Mouse (Mus musculus) testis, adult 10 weeks (tissue): ENCODE measurements around the gene Btbd35f20. TPM values are rescaled to one million over a fixed set of nuclear protein-coding genes. Genes with fewer than 3 reads are reported as not detected.

Experiments
- polyA plus RNA-seq: library from polyadenylated mRNA; stranded (reverse); fragments of 350-450 nt; fragmentation: Illumina TruSeq; extraction: RNeasy Lipid Tissue Mini Kit (QIAGEN cat#74804); gene quantifications from one replicate; pipeline ENCODE4 v1.2.3, GENCODE M21; 2014; ENCODE audit warnings: low read depth, low replicate concordance

The Btbd35f20 gene
- polyA plus RNA-seq: 4.6 TPM

GRCm38 (mm10) chrX:4291145-4291544 lies at the start of gene Btbd35f20:
TSS of gene Btbd35f20 (minus strand) at chrX:4291245.

Other genes with a start within 250 kb of the Btbd35f20 start
- 3.5 TPM for gene Btbd35f28, start 94.7 kb downstream of the Btbd35f20 start, polyA plus RNA-seq
- 5.0 TPM for gene Btbd35f17, start 79.4 kb upstream of the Btbd35f20 start, polyA plus RNA-seq